Mouse (Mus musculus) cerebellum, adult 8-10 months (tissue): ENCODE data around the gene Etv6.

Experiments
- DNase-seq: peaks from one replicate; pipeline ENCODE4 v3.0.0; 2022

Etv6 gene

DNA sequence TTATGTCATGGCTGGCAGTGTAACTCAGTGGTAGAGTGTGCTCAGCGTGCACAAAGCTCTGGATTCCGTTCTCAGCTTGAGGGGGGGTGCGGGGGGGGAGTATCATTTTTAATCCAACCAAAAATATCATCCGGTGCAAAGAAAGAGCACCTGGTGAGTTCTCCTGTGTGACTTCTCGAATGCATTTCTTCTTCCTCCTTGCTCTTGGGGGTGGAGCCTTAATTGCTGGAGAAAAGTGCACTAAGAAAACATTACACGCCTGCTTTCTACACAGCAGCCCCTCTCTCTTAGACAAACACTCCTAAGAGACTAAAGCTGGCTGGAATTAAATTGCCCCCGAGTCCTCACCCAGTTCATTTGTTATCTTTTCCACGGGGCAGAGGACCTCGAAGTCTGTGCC, 139.6 kb downstream of the Etv6 start:
- no peak for DNase-seq

DNA sequence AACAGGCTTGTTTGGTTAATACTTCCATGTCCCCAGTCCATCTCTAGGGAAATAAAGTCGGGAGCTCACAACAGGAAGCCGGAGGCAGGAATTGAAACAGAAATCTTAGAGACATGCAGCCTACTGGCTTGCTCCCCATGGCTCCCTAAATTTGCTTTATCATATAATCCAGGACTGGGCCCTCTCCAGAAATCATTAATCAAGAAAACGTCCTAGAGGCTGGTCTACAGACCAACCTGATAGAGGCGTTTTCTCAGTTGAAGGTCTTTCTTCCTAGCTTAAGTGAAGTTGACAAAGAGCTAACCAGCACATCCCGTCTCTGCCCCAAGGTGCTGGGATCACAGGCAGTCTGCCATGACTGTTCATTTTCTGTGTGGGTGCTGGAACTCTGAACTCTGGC, 141.7 kb downstream of the Etv6 start:
- DNase-seq, result no peak

DNA sequence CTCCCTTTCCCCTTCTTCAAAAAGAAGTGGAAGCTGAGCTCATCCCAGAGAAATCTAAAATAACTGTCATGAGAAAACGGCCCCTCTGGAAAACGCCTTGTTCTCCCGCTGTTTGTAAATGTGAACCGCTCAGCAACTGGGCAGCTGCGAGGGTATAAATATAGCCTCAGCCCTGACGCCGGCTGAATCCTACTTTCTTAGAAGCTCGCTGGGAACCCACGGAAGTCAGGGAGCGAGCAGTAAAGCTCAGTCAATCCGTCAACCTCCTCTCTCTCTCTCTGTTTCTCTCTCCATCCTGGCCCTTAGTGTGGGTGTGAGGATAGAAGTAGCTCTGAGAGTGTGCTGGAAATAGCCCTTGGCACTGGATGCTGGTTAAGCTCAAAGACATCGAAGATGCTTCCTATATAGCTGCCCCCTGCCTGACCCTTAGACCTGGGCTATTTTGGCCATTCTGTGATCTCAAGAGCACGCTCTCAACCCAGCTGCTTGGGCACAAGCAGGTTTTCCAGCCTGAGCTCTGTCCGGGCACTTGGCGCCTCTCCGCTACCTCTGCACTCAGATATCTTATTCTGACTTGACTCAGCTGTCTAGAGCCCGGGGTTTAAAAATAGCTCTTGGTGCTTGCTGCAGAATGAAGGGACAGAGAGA, 146.9 kb downstream of the Etv6 start:
- no peak for DNase-seq

DNA sequence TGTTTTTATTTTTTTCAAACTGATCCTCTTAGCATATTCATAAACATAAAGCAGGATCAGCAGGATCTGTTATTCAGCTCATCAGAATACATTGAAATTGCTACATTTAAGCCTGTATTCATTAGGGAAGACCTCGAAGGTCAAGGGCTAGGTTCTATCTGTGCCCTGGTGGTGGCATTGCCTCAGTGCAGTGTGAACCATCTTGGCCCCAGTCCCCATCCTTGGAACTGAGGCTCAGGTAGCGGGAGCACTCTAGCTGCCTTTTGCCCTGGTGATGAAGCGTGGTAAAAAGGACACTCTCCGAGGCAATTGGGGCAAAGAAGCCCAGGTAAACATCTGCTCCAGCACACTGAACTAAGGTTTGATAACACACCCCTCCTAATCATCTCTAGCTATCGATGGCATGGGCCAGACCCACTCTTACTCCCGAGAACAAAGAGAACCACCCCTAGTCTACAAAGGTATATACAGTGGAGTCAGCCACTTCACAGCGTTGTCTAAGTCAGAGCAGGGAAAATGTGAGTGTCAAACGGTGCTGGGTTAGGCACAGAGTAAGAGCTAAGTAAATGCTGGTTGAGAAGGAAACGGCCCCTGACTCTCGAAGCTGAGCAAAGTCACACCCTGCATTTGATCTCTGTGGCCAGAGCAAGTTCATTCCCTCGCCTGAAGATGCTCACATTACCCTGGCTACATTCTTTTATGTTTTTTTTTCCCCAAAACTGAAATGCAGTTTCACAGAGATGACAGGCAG, 148.3 kb downstream of the Etv6 start:
- no peak for DNase-seq

DNA sequence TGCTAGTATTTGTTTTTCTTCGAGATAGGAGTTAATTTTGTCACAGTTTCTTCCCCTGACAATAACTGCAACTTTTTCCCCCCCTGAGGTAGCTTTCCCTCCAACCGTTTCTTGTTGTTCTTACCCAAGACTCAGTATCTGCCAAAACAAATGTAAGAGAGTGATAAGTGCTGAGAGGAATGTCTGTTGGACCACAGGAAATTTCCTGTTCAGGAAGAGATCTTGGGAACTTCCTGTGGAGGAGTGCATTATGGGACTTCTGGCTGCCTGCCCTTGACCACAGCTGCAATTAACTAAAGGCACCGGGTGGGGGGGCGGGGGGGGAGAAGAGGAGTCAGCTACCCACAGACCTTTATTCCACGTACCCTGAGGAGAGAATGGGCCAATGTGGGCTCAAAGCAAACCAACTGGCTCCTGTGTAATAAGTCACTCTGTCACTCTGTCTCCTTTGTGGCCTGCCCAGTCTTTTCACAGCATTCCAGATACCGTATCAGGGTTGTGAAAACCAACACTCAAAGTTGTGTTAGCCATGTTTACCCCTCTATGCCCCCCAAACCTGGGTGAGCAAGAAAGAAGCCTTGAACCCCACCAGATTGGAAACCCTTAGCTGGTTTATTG, 150.9 kb downstream of the Etv6 start:
- no peak for DNase-seq

DNA sequence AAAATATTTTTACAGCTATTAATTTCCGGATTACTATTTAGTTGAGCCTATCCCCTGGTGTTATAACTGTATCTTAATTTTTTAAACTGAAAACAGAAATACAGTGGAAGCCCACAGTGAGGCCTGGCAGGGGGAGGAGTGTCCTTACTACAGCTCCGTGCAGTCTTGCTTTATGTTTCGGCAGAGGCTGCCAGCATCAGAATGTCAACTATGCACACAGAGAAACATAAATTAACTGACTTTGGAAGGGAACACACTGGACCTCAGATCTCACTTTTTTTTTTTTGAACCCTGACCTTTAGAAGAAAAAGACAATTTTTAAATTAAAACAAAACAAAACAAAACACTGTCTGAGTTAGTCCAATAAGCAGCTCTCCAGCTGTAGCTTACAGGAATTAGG, 153.2 kb downstream of the Etv6 start:
- no peak for DNase-seq

DNA sequence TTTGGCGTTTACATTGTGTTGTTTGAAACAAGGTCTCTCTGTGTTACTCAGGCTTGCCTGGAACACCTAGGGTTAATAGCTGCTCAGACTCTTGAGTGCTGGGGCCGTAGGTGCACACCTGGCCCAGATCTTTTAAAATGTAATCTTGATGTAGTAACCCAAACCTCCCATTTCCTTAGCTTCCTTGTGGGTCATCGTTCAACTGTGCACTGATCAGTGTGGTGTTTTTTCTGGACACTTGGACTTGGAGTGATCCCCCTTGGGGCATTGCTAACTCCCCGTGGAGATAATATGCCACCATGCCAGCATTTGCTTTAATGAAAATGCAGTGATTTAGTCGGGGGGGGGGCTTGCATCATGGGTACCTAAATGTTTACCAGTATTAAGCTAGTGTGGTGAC, 153.7 kb downstream of the Etv6 start:
- no peak for DNase-seq

DNA sequence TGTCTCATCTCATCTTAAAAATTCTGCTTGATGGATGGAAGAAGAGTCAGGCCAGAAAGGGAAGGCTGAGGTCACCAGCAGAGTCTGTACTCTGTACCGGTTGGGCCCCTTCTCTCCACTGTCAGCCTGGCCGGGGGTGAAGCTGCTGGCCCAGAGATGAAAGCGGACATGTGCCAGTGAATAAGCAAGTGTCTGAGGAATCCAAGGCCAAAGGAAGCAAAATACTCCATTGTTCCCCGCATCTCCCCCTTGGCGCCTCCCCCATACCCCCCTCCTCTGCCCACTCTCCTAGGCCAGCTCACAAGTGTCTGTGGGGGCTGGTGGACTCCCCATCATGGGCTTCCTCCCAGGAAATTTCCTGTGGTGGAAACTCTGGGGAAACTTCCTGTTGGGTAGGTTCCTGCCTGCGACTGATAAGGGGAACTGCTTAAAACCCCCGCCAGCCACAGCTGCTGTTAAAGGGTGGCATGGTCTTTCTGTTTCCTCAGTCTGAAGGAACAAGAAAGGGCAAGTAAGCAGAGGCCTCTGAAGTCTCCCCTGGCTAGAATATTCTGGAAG, 154.2 kb downstream of the Etv6 start:
- DNase-seq, result no peak

DNA sequence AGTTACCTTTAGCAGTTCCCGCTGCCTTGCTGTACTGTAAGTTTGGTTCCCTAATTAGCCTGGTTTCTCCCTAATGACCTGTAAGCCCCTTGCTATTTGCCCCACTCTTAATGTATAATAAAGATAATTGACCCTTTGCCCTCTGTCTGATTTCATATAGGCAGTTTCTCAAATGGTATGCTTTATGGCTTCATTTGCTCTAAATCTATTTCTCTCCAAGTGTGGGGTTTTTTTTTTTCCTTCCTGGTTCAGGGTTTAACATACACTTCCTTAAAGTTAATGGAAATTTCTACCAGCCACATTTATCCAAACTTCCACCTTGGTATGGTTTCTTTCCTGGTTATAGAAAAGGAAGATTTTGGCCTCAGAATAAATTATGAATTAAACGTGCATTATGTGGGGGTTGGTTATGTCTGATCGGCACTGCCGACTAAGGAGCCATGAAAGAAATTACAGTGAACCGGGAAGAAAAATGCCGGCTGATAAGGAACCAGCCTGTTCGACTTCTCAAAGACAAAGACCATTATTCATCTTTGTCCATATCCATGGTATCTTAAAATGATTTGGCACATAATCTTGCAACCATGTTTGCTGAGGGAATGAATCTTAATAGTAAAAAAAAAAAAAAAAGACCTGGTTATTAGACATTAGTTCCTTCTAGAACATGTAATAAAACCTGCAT, 155.2 kb downstream of the Etv6 start:
- no peak for DNase-seq

DNA sequence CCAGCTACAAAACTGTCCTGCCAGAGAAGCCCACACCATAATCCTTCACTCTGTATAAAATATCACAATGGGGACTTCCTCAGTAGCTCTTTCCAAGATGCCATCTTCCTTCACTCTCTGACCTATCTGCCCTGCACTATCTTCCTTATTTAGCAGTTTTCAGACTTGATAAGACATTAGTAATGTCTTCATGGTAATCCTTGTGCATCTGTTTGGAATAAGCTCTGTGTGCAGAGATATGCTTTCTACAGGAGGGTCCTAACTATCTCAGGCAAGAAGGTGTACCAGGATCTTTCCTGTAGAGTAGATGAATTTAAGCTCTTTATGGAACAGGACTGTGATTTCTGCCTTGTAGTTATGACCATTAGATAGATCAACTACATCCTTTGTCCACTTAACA, 157.2 kb downstream of the Etv6 start:
- no peak for DNase-seq

DNA sequence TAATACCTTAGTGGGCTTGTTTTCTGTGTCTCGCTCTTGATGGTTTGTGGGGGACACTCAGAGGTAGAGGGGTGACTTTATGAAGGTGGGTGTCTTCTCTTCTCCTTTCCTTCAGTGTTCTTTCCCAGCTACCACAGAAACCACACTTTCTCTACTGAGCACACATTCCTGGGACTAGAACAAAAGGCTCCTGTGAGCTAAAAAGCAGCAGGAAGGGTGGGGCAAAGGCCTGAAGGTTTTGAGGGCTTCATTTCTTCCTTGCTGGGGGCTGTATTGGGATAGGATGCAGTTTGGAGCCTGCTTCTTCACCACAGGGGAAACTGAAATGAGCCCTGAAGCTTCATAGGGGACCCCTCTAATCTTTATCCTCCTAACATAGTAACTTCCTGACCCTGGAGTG, 164.4 kb downstream of the Etv6 start:
- no peak for DNase-seq

DNA sequence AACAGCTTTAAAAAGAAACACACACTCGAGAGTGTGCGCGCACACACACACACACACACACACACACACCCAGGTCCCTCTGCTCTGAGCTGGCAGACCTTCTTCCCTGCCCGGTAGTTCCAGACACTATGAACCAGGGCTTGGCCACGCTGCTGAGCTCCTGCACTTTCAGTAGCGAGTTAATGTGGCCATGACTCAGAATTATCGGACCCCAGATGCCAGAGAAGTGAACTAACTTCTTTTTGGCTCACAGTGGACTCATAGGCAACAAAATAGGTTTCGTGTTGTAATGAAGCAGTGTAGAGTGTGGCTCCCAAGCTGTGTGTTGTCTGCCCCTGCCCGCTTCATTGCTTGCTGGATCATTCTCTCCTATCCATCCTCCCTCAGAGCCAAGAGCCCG, 165.1 kb downstream of the Etv6 start:
- DNase-seq, result no peak

DNA sequence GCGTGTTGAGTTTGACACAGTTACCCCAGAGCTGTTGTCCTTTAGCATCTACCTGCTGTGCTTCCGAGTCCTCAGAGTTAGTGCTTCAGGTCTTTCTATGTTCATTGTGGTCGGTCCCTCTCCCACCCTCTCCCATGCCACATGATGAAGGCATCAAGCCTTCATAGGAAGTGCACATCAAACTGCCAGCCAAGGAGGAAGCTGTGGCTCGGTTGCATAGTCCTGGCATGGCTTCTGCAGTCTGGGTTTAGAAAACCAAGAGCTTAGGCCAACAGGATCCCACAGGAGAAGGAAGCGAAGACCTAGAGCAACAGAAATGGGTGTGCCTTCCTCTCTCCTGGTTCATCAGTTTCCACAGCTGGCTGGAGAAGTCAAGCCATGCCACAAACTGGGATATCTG, 166.7 kb downstream of the Etv6 start:
- DNase-seq, result no peak

DNA sequence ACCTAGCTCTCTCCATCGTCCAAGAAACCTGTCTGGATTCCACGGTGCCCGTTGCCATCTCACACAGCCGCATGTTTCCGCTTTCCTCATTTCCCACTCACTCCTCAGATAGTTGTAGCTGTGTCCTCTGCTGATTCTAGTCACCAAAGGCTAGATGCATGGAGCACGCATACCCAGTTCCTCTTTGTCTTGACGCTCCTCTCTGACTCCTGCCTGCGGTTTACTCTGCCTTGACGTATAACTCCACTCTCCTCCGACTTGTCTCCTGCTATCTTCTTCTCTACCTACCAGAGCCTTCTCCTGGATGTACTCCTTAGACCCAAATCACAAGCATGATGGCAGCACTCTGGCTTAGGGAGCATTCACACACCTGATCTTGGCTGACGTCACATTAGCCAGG, 169.7 kb downstream of the Etv6 start:
- no peak for DNase-seq

DNA sequence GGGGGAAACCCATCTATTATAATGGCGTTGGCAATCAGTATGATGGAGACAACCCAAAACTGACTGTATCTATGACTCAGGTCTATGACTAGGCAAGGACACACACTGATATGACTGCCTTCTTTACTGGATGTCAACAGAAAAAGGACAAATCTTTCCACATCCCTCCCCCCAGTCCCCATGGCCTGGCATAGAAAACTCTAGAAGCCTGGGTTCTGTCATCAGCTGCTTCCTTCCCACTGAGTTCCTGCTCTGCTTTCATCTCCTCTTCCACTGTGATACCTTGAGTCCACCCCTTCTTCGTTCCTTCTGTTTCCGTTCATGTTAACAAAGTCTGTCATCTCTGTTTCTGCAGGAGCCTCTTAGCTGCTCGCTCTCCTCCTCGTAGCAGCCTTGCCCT, 170.2 kb downstream of the Etv6 start:
- no peak for DNase-seq

DNA sequence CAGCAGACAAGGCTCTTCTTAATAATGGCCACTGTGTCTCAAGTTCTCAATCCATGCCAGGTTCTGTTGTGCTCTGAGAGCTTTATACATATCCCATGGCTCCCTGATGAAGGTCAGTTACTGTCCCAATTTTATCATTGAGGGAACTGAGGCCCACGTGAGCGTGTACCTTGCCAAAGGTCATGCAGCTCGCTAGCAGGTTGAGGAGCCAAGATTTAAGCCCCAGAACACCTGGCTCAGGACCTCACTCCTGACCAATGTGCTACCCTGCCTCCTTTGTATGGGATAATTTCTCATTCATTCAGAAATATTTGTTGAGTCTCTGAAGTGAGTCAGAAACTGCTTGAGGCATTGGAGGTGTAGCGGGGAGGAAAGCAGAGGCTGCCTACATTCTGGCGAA, 170.8 kb downstream of the Etv6 start:
- DNase-seq, result no peak

DNA sequence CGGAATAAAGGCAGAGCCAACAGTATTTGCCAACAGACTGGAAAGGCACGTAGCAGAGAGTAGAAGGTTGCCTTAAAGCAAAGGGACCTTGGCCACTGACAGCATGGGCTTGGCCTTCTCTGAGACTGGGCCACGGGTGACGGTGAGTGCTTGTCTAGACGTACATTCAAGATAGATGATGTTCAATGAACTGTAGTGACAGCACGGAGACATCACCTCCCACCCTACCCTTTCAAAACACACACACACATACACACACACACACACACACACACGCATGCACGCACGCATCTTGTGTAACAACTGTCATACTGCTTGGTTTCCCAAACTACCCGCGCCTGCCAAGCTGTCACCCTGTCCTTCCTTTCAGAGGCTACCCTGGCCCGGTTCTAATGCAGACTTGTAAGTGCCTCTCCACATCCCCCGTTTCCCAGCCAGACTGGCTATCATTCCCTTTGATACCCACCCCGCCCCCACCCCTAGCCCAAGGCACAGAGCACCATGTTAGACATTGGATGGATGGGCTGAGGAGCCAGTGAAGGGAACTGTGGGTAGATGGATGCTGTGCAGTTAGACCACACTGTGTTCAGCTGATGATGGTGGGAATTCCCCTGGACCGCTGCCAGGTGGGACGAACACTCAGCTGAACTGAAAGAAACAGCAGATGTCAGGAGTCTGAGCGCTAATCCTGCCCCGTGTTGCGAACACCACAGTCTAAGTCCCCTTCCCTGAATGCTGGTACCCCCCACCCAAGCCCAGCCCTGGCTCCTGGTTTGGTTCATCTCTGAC, 172.1 kb downstream of the Etv6 start:
- no peak for DNase-seq

DNA sequence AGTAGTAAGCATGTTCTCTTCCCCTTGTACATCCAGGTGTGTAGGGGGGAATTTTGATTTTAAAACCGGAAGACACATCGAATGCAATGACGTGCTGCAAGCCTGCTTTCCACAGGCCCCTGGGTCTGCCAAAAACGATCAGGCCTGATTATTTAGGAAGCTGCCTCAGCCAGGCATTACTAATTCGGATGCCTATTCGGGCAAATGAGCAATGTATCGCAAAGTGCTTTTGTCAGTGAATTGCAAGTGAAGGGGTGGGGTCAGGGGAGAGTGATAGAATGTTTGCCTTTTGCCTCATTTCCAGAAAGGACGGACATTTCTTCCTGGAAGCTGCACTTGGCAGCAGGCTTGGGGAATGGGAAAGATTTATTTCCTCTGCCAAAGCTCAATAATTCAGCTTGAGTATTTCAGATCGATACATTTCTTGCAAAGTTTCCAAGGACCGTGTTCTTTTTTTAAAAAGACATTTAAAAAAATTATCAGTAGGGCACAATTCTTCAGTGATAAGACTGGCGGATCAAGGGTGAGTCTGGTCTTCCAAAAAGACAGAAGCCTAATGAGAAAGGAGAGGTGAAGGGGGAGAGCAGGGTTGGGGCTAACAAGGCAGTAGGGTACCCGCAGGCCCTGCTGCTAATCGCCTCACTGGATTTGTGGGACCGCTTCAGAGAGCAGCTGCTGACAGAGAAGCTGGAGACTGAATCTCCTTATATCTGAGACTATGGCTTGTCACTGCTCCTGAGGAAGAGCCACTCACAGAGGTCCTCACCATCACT, 172.9 kb downstream of the Etv6 start:
- DNase-seq, result no peak

DNA sequence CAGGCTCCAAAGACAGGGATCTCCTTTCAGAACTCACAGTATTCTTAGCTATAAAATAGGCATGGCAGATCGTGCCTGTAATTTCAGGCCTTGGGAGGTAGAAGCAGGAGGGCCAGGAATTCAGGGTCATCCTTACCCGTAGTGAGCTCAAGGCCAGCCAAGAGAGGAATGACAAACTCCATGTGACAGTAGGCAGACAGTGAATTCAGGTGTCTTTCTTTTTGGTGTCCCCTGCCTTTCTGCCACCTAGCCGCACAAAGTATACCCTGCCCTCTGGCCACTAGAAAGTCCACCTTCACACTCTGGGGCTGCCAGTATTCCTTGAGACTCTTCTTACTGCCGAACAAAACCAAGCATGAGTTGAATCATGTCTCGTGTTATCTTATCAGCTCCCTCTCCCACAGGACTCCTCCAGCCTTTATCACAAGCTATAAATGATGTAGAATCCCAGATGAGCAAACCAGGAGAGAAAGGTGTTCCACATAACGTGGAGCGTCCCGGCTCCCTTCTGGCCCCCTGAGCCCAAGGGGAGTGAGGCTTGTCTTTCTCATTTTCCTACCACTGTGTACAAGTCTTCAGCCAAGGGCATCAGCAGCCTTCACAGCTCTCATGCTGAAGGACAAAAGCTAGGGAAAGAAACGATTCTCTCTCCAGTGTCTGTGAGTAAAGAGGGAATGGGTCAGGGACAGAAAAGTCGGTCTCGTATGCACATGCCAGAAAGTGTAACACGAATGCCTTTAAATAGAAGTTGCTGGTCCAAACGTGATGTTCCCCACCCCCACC, 175.4 kb downstream of the Etv6 start:
- DNase-seq, result no peak

DNA sequence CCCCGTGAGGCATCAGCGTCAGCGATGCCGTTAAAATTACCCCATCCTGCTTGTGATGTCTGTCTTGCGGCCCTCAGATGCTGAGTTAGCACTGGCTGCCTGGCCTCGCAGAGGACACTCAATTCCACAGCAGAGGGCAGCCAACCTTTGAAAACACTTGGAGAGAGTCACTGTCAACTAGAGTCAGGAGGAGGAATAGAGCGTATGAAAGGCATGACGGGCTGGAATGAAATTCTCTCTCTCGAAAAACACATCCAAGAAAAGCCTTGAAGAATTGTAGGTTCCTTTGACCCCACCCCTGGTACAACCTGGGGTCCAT, 175.9 kb downstream of the Etv6 start:
- DNase-seq, result no peak

DNA sequence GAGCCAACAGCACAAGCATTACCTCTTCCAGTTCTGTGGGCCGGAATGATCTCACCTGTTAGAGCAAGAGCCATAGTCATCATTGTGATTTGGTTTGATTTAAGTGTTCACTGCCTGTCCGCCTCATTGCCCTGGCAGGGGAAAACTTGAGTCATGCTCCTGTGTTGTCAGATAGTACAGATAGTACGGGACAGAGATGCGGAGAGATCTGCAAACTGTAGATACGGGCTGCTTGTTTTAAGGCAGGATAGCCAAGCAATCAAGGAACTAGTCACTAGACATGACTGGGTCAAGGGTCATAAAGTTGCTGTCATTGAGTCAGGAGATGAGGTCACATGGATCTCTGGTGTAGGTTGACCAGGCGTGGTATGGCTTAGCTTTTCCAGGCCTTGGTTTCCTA, 182.2 kb downstream of the Etv6 start:
- no peak for DNase-seq
